Mouse (Mus musculus): ENCODE measurements around the gene Sp140. TPM values are rescaled to one million over a fixed set of nuclear protein-coding genes. Genes with fewer than 3 reads are reported as not detected.
"Not testable (repeated sequence)": the region's sequence is repeated elsewhere in the genome, so short reads cannot be mapped to it uniquely, and the experiment has no call there.

The Sp140 gene
- polyA plus RNA-seq (2012; rRNA removed): 0.16 and 0.48 TPM in 2 replicates

GRCm38 (mm10) chr1:85600078-85600477 is at the start of gene Sp140:
Sp140 (plus strand) TSS chr1:85600378.
- DNase-seq (ENCODE audit: low read depth): not testable (repeated sequence)

DNA sequence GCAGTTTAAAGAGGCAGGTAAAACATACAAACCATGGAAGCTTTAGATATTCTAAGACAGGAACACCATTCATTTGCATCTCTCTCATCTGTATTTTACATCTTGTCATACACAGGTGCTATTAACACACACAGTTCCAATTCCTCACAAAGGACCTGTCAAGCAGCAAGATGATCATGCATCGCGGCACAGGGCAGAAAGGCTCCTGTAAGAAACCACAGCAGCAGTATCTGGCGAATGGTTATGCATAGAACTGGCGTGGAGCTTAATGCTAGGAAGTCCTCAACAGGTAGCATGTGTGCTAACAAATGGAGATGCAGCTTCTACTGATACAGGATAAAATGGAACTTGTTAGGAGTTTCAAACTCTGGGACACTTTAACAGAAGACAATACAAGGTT is 44.9 kb upstream of the Sp140 start:
- not testable (repeated sequence) for DNase-seq (ENCODE audit: low read depth)

DNA sequence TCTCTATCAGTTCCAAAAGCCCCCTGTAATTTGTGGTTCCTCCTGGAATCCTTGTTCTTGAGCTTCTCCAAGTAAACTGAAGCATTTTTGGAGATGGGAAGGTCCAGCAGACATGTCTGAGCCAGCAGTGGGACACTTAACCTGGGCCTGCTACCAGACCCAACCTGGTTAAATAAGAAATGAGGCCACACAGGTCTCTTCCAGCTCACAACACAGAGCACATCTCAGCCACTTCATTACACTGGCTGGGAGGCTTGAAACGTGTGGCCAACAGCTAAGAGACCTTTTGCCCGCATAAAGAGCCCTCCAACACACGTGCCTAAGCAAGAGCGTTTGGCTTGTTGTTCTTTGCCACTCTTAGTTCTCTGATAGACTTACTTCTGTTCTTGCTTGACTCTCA is 26.6 kb upstream of the Sp140 start:
- DNase-seq (ENCODE audit: low read depth): not testable (repeated sequence)

DNA sequence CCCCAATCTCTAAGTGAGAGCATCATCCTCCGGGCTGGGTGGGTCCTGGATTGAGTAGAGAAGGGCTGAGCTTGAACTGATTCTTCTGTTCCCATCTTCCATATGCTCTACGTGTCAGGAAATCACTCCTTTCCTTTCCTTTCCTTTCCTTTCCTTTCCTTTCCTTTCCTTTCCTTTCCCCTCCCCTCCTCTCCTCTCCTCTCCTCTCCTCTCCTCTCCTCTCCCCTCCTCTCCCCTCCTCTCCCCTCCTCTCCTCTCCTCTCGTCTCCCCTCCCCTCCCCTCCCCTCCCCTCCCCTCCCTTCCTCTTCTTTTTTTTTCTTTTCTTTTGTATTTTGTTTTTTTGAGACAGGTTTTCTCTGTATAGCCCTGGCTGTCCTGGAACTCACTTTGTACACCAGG is 24.8 kb upstream of the Sp140 start, which contains the start of gene G530012D18Rik:
TSS of gene G530012D18Rik (plus strand) at position 301 of the 400 bp plus-strand sequence.
- not testable (repeated sequence) for DNase-seq (ENCODE audit: low read depth)

- not testable (repeated sequence) for DNase-seq (ENCODE audit: low read depth)
These were observed 21.7 kb upstream of the Sp140 start for GRCm38 (mm10) chr1:85578372-85579010.

GRCm38 (mm10) chr1:85579199-85580147 is 20.7 kb upstream of the Sp140 start:
- not testable (repeated sequence) for DNase-seq (ENCODE audit: low read depth)

- DNase-seq (ENCODE audit: low read depth): not testable (repeated sequence)
These were observed 20.0 kb upstream of the Sp140 start for GRCm38 (mm10) chr1:85580148-85580534.

GRCm38 (mm10) chr1:85580578-85580977 is 19.6 kb upstream of the Sp140 start:
- DNase-seq (ENCODE audit: low read depth): not testable (repeated sequence)

DNA sequence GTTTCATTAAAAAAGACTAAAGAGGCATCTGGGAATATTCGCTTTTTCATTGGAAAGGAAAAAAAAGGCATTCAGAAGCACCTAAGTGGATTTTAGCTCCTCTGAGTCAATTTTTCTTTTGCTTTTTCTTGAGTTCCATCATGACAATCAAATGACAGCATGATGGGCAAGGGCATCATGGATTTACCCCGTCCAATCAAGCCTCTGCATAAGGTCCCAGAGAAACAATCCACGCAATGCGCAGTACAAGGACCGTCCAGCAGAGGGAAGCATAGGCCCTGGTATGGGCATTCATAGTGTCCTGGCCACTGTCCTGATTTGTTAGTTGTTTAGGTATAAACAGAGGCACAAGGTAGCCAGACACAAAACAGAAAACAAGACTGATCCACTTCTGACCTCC is 18.7 kb upstream of the Sp140 start:
- DNase-seq (ENCODE audit: low read depth): not testable (repeated sequence)

DNA sequence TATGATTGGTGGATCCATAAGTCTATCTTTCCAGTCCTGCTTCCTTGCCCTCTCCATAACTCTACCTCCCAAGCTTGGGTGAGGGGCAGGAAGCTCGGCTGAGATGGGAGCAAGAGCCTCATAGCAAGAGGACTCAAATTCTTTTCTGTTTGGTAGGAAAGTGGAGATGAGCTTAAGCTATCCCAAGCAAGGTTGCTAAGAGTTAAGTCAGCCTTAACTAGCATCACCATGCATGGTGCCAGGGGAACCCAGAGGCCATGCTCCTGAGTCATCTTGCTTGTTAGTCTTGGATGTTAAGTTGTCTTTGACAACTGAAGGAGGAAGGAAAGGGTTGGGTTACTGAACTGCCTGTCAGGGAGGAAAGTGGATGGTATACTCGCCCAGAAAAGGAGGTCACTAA is 11.5 kb upstream of the Sp140 start:
- not testable (repeated sequence) for DNase-seq (ENCODE audit: low read depth)

DNA sequence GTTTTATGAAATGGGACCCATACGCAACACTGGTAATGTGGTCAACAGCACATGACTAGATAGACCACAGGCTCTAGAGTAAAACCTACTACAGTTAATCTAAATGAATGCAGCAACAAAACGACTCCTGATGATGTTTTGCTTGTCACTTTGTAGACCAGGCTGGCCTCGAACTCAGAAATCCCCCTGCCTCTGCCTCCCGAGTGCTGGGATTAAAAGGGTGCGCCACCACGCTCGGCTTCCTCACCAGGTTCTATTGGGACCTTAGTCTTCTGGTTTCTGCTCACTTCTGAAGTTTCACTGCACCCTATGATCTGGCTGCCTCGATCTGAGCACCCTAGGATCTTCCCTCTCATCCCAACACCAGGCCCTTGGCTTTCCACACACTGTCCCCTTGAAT is 7.7 kb upstream of the Sp140 start:
- DNase-seq (ENCODE audit: low read depth): not testable (repeated sequence)

GRCm38 (mm10) chr1:85598271-85599012 is 1.7 kb upstream of the Sp140 start, which contains the start of gene Sp110:
Sp110 (minus strand) TSS chr1:85598817.
- not testable (repeated sequence) for DNase-seq (ENCODE audit: low read depth)

DNA sequence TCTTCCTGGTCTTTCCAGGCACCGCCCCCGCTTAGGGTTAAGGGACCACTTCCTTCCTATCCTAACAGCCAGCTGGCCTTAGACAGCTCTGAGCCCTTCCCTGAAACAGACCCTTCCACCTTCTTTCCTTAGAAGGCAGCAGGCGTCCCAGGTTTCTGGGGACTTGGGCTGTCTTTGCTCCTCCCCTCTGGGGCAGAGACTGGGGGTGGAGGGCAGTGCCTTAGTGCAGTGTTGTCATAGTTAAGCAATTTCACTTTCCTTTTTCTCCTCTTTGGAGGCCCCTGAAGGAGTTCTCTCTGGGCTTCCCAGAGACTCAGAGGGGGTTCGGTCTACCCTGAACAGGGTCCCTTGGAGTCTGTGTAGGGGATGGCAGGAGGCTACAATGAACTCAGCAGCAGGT is 616 bp downstream of the Sp140 start:
- not testable (repeated sequence) for DNase-seq (ENCODE audit: low read depth)

GRCm38 (mm10) chr1:85604341-85604740 is 4.2 kb downstream of the Sp140 start:
- not testable (repeated sequence) for DNase-seq (ENCODE audit: low read depth)

GRCm38 (mm10) chr1:85608361-85608760 is 8.2 kb downstream of the Sp140 start:
- DNase-seq (ENCODE audit: low read depth): not testable (repeated sequence)

- not testable (repeated sequence) for DNase-seq (ENCODE audit: low read depth)
These were observed 10.4 kb downstream of the Sp140 start for GRCm38 (mm10) chr1:85610581-85610980.

GRCm38 (mm10) chr1:85615096-85615495 is 14.9 kb downstream of the Sp140 start:
- not testable (repeated sequence) for DNase-seq (ENCODE audit: low read depth)

GRCm38 (mm10) chr1:85615819-85616218 is 15.6 kb downstream of the Sp140 start:
- not testable (repeated sequence) for DNase-seq (ENCODE audit: low read depth)

- not testable (repeated sequence) for DNase-seq (ENCODE audit: low read depth)
These were observed 17.0 kb downstream of the Sp140 start for GRCm38 (mm10) chr1:85617161-85617560.

- DNase-seq (ENCODE audit: low read depth): not testable (repeated sequence)
These were observed 18.5 kb downstream of the Sp140 start for GRCm38 (mm10) chr1:85618689-85619088.

GRCm38 (mm10) chr1:85636936-85637335 is 36.8 kb downstream of the Sp140 start:
- DNase-seq (ENCODE audit: low read depth): not testable (repeated sequence)
